Mouse (Mus musculus) right cerebral cortex, postnatal 4 days (tissue): ENCODE results near the gene Lars2.

Source experiments
- DNase-seq: peaks from one replicate; pipeline ENCODE4 v3.0.0-alpha.2; 2022

Gene Lars2

DNA sequence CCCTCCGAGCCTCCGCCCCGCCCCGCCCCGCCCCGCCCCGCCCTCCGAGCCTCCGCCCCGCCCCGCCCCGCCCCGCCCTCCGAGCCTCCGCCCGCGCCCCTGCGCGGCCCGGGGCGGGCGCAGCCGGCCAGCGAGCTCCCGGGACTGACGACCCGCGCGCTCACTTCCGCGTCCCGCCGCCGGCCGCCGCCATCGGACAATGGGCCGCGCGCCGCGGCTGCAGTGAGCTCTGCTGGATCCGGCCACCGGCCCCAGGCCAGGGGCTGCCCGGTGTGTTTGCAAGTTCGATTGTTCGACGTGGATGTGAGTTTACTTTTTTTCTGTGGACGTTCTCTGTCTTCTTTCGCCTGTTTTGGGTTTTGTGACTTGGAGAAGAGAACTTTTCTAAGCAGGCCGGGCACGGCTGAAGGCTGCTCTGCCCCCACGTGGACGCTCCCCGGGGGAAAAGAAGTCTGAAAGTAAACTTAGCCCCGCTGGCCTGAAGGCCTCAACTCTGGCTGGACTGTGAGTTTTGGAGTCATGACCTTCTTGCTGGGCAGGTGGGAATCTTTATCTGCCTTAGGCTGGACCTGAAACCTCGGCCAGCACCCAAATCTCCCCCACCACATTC is 112.0 kb downstream of the Lars2 start, which contains the start of gene Limd1:
Gene Limd1, plus strand, starts transcription at position 121 of the 610 bp plus-strand sequence.
- peak; percentile 43 for DNase-seq

DNA sequence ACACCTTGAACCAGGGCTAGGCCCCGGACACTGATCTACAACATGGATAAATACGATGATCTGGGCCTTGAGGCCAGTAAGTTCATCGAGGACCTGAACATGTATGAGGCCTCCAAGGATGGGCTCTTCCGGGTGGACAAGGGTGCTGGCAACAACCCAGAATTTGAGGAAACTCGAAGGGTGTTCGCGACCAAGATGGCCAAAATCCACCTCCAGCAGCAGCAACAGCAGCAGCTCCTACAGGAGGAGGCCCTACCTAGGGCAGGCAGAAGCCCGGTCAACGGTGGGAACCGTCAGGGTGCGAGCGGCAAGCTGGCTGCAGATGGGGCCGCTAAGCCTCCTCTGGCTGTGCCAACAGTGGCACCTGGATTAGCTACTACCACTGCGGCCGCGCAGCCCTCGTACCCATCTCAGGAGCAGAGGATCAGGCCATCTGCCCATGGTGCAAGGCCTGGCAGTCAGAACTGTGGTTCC is 112.5 kb downstream of the Lars2 start:
- DNase-seq, result no peak

DNA sequence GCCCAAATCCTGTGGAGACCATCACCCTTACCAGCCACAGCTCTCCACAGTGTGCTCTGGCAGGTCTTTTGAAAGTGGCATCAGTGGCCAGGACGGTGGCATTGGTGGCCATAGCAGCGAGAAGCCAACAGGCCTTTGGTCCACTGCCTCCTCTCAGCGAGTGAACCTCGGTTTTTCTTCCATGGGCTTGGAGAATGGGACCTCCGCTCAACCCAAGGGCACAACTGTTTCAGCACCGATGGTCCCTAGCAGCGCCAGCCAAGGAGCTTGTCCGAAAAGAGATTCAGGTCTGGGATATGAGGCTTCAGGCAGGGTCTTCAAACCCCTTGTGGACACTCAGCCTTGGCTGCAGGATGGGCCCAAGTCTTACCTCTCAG is 113.1 kb downstream of the Lars2 start:
- DNase-seq, result no peak

DNA sequence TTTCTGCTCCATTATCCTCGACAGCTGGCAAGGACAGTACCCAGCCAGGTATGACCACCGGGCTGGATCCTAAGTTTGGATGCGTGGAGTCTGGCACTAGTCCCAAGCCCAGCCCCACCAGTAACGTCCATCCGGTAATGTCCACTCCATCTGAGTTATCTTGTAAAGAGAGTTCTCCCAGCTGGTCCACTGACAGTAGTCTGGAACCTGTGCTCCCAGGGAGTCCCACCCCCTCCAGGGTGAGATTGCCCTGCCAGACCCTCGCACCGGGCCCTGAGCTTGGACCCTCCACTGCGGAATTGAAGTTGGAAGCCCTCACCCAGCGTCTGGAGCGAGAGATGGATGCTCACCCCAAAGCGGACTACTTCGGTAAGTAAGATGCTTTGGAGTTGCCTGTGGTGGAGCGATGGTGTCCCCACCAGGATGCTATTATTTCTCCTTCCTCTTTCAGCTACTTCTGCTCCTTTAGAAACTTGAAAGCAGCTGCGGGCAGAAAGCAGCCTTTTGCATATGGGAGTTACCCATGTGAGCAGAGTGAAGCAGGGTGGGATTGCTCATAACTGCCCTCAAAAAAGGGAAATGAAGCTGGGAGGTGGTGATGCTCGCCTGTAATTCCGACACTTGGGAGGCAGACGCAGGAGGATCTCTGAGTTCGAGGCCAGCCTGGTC is 113.7 kb downstream of the Lars2 start:
- no peak for DNase-seq

DNA sequence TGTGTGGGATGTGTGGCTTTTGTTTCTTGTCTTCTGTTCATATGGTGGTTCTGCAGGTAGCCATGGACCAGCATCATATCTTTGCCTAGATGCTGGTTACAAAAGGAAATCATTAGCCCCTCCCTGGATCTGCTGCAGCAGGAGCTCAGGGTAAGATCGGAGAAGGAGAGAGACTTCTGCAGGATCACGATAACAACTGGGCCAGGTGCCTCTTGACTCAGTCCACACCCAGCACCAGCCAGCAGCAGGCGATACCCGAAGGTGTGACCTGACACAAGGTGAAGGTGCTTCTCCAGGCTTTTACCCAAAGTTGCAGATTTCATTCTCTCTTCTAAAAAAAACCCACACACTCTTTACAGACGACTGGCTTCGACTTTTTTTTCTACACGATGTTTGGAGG is 114.4 kb downstream of the Lars2 start:
- DNase-seq, result no peak

DNA sequence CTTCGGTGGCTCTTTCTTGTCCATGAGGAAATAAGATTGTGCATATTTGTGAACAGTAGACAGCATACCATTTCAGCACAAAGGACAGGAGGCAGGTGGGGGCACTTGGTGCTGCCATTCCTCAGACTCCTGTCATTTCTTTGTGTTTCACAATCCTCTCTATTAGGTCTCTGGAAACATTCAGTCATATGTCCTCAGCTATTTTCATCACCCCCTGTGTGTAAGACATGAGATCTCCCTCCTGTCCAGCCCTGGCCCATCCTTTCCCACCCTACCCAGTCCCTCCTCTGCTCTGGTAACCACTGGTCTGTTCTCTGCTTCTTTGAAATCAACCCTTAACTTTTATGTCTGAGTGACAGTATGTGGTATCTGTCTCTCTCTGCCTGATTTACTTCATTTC is 116.9 kb downstream of the Lars2 start:
- no peak for DNase-seq

DNA sequence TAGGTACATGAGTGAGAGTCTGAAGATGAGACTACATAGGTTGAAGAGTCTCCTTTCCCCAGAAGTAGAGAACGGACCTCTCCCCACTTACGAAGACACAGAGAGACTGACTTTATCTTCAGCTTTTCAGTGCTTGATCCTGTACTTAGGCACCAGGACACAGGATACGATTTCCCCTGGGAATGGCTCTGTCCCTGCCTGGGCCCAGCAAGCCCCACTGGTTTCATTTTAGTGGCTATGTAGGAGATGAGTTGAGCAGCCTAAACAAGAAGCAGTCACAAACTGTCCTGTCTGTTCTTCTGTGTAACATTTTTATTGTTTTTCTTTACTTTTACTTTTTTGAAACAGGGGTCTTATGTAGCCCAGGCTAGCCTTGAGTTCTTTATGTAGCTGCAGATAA is 118.1 kb downstream of the Lars2 start:
- no peak for DNase-seq

DNA sequence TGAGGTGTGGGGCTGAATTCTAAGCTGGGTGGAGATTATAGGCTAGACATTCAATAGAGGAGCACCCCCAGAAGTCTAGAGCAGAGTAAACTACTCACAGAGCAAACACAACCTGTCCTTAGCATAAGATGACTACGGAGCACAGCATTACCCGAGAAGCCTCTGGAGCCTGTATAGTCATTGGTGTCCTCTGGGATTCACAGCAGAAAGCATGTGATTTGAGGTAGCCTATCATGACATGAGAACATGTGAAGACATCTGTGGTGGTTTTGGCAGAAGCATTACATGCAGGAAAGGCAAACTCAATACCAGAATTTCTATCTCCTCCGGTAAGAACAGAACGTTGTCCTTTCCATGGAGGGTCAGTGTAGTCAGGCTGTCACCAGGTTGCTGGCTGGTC is 118.8 kb downstream of the Lars2 start:
- no peak for DNase-seq

DNA sequence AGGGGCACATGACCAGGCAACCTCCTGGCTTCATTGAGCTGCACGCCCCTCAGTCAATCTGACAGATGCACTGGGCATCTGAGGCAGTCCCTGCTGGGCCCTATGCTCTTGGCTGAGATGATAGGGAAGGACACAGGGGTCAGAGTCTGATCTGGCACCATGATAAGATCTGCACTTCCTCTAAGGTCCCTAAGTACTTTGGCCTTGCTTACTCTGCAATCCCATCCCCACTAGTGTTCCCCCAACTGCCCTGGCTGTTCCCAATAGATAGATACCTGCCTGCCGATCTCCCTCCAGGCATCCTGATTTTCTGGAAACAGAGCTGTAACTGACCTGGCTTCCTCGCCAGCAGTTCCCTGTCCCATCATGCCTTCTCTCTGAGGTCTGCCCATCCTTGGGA is 119.9 kb downstream of the Lars2 start:
- DNase-seq, result no peak

DNA sequence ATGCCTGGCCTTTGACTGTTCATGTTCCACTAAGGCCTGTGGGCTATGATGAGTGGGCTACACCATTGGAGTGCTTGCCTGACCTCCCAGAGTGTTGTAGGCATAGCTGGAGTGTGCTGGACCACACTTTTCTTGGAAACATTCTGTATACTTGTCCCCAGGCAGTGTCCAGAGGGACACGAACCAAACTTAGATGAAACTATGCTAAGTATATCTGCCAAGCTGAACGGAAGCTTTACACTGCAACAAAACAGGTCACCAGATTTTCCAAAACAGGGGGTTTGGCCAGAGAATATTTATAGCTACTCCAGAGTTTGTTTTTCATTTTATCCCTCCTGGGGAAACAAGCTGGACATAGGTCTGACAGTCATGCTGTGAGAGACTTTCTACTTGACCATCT is 122.3 kb downstream of the Lars2 start:
- no peak for DNase-seq

DNA sequence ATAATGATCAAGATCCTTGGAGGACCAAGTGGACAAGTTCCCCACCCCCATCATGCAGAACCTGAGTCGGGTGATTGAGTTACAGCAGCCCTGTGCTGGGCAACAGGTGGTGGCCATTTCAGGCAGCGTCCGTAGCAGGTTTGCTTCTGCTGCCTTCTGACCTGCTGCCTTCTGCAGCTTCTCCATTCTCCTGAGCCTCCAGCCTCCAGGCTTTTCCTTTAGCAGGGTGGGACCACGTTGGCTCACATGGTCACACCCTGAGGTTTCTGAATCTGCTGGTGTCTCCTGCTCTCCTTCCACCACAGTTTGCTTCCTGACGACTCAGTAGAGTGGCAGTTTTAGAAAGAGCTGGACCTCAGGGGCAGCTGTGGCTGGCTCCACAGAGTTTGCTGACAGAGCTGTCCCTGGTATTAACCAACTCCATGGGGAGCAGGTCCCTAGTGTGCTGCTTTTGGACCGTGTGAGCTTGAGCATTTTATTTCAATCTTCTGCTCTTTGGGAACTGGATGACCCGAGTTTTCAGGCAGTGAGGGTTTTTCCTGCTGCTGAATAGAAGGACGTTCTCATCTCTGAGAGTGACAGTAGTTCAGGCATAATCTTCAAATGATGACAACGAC is 123.1 kb downstream of the Lars2 start:
- DNase-seq, result no peak

DNA sequence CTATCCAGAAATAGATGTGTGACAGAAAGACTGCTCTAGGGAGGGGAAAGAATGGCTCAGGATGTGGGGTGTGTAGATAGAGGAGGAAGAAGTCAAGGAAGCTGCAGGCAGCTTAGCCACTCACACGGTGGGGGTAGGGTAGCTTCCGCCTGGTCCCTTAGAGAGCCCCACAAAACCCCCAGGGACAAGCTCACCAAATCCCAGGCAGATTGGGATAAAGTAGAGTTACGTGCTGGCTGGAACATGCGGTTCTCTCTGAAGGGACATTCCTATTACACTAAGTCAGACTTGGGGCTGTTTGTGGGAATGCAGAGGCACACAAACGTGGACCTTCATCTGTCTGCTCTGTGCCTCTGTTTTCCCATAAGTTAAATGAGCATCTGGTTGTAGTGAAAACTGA is 124.2 kb downstream of the Lars2 start:
- no peak for DNase-seq

DNA sequence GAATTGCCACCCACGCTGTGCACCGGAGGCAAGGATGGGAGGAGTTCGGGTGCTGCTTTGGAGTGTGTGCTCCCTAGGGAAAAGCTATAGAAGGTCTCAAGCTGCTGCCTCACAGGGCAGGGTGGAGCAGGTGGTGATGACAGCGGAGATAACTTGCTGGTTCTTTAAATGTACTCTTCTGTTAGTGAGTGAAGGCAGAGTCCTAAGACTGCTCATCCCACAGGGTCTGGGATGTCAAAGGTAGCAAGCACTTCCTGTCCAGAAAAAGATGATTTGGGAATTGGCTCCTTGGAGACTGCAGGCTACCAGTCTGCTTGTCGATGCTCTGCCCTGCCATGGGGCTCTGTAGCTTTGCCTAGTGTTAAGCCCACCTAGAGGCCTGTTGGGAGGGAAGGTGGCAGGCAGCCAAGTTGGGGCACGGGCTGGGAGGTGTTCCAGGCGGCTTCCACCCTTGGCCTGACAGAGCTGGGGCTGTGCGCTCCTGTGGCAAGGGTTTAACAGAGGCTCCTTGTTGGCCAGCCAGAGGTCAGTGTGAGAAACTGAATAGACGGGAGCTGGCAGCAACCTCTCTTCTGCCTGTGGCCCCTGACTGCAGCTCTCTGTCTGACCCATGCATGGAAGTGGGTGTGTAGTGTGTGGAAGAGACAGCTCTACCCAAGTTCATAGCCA is 125.3 kb downstream of the Lars2 start:
- DNase-seq, result peak; percentile 69

DNA sequence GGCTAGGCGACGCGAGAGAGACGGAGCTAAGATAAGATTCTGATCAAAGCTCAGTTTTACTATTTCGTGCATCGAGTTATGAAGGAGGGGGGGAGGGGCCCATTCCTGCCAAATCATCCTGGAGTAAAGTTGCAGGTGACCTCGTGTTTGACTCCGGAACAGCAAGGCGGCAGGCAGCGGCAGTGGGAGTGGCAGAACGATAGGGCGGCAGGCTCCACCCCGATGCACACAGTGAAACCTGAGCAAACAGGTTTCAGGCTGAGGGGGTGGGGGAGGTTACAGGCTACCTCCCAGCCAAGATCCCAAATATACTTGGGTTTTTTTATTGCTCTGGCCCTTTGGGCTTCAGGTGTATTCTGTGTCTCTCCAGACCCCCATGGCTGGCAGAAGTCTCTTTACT is 129.9 kb downstream of the Lars2 start:
- no peak for DNase-seq

DNA sequence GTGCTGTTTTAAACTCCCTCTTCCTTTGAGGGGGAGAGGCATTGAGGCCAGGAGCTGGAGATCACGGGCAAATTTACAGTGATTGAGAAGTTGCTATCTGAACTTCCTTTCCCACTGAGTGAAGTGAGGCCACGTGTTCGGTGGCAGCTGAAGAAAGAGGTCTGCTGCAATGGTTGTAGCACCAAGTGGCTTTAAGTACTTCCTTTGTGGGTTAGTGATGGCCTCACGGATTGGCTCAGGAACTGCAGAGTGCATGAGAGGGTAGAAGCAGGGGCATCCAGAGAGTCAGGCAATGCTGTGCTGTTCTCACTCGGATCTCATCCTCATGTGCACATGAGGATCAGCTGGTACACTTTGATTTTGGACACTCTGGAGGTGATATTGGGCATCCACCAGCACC is 131.2 kb downstream of the Lars2 start:
- DNase-seq, result no peak

DNA sequence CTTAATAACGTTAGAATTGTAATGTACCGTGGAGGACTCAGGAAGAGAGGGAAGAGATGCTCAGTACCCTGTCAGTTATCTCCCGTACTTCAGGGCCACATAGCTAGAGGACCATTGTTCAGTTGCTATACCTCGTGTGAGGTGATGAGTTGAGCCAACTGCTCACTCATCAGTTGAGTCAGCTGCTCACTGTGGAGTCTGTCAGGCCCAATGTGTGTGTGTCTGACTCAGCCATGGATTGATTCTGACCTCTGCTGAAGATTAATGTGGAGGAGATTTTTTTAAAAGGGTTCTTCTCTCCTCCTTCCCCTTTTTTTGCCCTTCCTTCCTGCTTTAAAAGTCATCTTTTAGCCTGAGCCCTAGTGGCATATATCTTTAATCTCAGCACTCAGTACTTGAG is 133.8 kb downstream of the Lars2 start:
- no peak for DNase-seq

DNA sequence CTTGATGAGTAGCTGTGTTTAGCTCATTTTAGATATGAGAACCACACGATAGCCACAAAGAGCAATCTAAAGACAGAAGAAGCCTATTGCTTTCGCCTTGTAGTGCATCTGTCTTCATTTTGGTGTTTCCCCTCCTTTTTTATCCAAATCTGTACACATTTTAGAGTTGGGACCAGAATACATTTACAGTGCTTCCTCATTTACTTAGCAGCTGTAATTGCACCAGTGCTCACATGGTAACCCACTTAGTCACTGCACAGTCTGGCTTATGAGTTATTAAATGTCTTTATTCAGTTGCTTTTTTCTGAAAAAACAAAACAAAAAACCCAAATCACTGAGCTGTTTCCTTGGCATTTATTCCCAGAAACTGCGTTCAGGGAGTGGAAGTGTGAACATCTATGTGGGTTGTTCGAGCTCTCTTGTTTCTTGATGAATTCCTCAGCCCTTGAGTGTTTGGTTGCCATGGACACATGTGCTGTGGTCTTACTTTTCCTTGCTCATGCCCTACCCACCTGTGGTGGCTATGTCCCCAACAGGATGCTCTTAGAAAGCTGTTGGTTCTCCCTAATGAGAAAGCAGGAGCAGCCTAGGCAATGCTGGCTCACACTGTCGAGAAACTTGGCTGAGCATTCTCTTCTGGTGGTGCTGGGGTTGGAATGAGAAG is 136.6 kb downstream of the Lars2 start:
- no peak for DNase-seq

DNA sequence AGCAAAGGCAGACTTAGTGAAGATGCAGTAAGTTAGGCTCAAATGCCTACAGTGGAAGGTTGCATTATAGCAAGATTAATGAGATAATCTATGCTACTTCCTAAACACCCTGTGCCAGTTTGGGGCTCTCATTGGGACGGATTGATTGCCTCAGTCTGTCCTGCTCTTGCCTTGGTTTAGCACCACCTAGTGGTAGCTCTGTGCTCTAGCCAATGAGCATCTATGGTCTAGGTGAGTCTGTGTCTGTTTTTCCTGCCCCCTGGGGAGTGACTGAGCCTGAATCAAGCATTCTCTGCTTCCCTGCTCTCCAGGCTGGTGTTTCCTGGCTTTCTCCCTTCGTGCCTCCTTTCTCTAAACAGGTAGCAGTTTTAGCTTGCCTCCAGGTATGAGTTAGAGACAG is 137.6 kb downstream of the Lars2 start:
- no peak for DNase-seq

DNA sequence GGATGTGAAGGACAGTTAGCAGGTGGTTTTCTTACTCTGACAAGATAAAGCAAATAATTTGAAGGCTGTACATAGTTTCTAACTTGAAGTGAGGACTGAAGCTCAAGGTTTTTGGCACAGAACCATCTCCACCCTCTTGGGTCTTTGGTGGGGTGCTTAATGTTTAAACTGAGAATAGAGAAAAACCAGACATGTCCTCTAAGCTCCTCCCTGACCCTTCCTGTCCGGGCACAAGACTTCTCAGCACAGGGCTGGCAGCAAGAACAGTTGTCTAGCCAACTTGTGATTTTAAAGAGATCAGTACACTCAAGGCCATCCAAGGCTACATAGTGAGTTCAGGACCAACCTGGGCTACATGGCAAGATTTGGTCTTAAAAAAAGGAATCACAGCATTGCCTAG is 138.9 kb downstream of the Lars2 start:
- DNase-seq, result no peak

DNA sequence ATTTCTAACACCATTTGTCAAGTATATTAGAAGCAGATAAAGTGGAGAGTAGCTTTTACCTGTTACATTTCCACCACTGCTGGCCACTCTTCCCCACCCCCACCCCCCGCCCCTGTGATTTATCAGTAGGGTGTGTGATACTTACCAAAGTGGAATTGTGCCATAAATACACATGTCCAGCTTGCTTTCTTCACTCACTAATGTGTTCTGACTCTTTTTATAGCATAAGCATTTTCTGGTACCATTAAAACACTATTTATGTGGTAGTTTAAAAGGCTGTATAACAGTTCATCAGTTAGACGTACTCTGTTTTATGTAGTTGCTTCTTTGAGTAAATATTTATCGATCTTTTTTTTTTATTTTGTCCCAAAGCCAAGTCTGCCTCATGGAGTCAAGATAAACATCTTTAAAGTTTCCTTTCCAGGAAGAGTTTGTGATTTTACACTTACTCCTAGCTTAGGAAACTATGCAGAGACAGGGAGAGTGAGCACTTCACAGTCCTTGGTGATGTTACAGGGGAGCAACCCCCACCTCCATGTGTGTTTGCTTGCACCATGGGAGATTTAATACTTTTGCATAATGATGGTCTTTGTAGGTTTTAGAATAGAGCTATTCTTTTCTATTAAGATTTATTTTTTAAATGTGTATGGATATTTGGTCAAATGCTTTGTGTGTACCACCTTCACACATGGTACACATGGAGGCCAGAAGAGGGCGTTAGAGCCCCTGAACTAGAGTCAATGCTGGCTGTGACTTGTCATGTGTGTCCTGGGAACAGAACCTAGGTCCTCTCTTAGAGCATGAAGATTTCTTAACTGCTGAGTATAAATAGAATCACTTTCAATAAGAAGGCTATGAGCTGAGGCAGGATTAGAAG is 139.8 kb downstream of the Lars2 start:
- no peak for DNase-seq

DNA sequence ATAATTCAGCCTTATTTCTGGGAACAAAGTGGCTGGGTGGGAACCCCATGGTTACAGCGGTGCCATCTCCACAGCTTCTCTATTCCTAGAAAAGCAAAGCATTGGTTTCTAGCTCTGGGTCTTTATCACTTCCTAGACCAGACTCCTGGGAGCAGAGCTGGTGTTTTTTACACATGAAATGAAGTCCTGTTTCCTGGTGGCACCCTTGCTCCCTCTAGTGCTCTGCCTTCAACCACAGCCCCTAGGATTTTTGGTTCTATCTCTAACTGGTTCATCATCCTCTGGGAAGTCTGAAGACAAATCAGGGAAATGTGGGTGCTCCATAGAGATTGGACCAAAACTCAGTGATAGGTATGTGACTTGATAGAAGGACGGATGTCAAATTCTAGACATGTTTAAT is 140.7 kb downstream of the Lars2 start:
- no peak for DNase-seq

DNA sequence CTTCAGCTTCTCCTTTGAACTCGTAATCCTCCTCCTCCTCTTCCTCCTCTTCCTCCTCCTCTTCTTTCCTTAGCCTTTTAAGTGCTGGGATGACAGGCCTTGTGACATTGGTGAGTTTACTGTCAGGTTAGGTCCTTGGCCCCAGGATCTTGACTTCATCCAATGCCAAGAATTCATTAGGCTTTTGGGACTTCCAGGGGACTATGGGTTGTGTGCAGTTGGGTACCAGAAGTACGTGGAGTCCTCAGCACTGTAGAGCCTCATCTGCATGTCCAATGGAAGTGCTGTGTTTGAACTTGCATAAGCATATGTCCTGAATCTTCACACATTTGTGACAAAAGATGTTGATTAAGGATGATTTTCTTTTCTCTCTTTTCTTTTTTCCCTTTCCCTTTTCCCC is 142.3 kb downstream of the Lars2 start:
- no peak for DNase-seq
